Mouse (Mus musculus) spleen, postnatal 14 days (tissue): ENCODE data around the gene Tfpt.
"Not testable (repeated sequence)": the region's sequence is repeated elsewhere in the genome, so short reads cannot be mapped to it uniquely, and the experiment has no call there.

Source experiments
- DNase-seq, 2 experiments: peaks; one replicate each; pipeline ENCODE4 v3.0.0; 2021 to 2022; ENCODE audit warnings: low spot score in 2 of 2

The Tfpt gene

DNA sequence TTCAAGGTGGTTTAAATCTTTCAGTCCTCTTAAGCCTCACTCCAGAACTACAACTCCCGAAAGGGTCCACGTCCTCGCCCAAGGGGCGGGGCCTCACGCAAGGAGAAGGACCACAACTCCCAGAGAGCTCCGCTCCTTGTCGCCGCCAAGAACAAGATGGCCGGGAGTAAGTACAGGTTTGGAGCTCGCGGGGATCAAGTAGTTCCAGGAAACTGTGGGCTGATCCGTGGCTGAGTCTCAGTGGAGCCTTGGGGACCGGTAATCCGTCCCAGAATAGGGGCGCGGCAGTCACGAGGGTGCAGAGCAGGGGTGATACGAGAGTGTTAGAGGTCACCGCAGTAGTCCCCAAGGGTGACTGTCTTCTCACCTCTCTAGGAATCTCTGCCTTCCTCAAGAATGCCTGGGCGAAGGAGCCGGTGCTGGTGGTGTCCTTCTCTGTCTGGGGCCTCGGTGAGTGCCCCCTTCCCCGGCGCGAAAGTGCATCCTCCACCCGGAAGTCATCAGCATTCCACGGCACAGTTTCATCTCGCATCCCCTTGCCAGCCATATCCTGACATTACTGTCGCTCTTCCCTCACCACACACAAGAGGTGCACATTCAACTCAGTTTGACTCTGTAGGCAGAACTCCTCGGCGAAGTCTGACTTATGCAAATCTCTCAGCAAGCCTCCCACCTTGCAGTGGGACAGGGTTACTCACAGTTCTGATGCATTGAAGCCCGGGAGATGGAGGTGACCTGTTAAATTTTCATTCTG, 12.3 kb downstream of the Tfpt start, which contains the start of gene Ndufa3:
TSS of gene Ndufa3 (plus strand) at position 132 of the 754 bp plus-strand sequence.
- peak; percentile 65 to 74 for DNase-seq

DNA sequence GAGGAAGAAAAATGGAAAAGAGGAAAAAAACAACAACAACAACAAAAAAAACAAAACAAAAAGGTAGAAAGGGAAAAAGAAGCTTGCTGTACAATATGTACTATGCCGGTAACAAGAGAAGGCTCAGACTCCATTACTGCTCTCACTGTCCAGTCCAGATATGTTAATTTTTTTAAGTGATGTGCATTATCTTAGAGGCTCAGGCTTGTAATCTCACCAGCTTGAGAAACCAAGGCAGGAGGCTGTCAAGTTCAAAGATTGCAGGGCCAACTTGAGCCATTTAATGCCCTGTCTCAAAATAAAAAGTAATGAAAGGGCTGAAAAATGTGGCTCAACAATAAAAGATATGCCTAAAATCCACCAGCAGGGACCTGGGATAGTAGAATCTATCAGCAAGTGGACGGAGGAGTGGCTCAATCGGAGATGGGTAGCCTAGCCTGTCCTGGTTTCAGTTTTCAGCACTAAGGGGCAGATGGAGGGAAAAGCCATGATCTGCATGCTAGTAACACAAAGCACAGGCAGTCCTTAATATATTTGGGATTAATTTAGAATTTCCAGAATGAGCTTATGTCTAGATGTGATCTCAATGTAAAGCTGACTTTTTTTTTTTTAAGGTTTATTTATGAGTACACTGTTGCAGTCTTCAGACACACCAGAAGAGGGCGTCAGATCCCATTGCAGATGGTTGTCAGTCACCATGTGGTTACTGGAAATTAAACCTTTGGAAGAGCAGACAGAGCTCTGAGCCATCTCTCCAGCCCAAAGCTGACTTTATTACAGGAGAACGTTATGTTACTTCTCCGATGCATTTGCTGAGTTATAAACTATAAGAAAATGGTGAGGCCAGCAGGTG, 13.1 kb downstream of the Tfpt start:
- no peak for DNase-seq

DNA sequence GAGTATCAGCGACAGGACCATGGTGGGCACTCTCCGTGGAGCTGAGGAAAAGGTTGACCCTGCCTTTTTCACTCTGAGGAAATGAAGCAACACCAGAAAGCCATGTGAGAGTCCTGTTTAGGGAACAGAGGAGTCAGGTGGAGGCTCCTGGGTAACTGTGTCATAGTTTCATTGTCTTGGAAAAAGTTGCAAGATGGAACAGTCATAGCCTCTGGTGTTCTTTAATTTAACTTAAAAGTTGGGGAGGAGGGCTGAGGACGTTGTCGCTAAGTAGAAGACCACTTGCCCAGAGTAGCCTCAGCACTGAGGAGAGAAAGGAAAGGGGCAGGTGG, 13.7 kb downstream of the Tfpt start, which contains the start of gene Oscar:
TSS of gene Oscar (minus strand) at position 101 of the 332 bp plus-strand sequence.
- DNase-seq = no peak

DNA sequence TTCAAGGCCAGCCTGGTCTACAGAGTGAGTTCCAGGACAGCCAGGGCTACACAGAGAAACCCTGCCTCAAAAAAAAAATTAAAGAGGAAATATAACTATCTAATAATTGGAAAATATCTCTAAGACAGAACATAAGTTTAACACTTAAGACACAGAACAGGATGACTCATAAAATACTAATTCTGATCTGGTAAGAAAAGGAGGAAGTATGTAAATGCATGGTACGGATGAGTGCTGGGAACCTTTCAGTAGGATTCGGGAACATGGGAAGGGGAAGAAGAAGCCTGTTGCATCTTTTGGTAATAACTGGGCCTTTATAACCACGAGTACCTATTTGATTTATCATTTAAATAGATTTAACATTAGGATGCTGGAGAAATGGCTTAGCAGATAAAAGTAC, 15.7 kb downstream of the Tfpt start:
- no peak for DNase-seq

DNA sequence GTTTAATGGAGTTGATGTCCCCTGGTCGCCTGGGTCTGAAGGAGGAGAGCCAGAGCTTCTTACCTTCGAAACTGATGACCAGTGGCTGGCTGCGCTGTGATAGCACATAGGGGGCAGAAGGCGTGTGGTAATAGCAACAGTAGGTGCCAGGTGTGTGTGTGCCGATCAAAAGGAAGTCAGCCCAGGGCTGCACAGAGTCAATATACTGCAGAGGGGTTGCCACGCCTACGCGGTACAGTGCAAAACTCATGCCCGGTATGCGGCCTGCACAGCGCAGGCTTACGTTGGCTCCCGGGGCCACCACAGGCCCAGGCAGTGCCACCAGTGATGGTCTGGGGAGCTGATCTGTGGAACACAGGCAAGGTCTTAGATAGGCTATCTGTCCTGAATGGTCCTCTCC, 18.7 kb downstream of the Tfpt start:
- DNase-seq = no peak

DNA sequence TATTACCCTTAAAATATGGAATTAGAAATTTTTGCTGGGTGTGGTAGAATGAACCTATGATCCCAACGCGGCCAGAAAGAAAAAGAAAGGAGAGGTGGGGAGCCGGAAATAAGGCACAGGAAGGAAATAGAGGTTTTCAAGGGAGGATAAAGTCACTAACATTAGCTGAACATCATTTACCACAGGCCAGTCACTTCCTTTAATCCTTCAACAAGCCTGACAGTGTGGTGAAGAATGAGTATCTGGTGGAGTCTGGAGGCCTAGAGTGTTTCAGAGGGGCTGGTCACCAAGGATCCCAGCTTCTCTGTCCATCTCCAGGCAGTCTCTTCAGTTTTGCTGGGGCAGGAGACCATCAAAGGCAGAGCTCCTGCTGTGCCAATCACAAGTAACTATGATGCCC, 19.3 kb downstream of the Tfpt start:
- no peak for DNase-seq

DNA sequence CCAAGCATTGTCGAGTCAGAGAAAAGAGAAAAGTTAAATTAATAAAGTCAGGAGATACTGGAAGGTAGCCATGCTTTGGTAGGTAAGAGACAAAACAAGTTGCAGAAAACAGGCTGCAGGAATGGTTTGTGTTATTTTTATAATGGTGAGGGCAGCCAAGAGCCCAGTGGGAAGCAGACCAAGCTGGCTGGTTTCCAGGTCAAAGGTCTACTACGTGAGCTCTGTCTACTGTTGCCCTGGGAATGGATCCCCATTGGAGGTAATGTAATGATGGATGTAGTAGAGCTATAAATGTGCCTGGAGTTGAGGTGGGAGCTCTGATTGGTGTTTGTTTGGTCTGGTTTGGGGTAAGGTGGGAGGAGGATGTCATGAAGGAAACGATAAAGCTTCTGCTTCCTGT, 20.6 kb downstream of the Tfpt start:
- DNase-seq = no peak

DNA sequence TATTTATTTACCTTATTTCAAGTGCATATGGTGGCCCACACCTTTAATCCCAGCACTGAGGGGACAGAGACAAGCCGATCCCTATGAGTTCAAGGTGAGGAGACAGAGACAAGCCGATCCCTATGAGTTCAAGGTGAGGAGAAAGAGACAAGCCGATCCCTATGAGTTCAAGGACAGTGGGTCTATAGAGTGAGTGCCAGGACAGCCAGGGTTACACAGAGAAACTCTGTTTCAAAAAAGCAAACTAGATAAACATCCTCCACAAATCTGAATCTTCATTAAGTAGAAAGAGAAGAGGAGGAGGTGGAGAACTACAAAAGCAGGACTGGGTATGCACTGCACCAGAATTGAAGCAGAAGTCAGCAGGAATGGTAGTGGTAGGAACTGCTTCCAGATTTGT, 21.1 kb downstream of the Tfpt start:
- DNase-seq = no peak

DNA sequence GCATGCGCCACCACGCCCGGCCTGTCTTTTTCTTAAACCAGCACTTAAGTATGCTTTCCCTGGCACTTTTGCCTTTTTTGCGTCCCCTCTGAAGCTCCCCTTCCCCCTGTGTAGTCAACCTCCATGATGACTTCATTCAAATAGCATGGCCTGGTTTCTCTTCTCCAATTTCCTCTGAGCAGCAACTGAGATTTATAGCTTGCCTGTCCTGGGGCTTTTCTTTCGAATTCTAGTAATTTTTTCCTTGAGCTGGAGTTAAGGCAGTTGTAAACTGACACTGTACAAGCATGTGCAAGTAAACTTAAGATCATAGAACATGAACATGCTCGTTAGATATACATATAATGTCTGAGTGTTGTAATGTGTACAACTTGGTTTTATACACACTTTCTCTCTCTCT, 22.3 kb downstream of the Tfpt start:
- no peak for DNase-seq

DNA sequence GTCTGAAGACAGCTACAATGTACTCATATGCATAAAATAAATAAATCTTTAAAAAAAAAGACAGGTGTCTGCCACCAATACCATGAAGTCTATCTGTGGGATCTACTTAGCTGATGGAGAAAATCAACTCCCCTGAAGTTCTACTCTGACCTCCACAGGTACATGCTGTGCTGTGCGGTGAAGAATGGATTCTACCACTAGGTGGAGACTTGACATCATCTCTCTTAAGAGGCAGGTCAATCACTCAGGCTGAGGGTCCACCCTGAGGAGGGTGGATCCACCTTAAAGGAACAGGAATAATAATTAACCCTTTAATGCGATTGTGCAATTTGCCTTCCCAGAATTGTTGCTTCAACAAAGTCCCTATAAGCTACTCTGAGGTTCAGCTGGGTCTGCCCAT, 22.9 kb downstream of the Tfpt start:
- DNase-seq = no peak

DNA sequence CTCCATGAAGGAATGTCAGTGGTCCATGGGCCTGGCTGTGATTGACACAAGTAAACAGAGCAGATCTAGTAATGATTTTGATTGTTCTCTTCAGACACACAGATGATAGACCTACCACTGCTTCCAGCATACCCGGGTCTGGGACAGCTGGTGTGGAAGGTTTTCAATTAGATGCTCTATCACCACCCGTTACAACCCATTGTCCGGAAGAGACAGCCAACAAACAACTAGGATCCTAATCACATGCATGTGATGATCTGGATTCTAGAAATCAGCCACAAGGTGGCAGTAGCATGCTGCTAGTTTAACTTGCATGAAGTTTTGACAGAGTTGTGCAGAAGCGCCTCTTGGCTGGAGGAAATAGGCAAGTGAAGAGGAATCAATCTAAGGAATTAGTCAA, 28.6 kb downstream of the Tfpt start:
- peak in 1 of 2 experiments; percentile 45 for DNase-seq

DNA sequence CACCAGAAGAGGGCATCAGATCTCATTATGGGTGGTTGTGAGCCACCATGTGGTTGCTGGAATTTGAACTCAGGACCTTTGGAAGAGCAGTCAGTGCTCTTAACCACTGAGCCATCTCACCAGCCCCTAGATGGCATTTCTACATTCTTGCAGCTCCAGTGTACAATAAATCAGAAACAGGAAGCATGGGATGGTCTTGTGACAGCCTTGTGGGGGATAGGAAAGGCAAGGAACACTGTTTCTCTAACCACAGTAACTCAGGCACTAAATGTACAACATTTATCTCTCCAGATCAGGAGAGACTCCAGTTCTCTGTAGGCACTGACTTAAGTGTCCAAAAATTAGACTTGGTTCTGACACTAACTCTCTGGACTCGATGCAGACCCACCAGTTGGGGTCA, 32.0 kb downstream of the Tfpt start:
- not testable (repeated sequence) for DNase-seq

DNA sequence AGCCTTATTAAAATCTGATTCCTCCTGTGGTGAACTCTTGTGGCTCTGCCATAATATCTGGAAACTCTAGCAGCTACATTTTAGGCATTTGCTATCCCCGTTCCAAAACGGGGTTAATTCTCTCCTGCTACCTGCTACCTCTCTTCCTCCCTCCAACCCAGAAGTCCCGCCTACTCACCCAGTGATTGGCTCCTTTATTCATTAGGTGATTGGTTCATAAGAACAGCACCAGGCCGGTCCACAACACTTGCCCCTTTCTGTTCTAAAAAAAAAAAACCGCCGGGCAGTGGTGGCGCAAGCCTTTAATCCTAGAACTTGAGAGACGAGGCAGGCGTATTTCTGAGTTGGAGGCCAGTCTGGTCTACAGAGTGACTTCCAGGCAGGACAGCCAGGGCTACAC, 34.6 kb downstream of the Tfpt start:
- DNase-seq = no peak

DNA sequence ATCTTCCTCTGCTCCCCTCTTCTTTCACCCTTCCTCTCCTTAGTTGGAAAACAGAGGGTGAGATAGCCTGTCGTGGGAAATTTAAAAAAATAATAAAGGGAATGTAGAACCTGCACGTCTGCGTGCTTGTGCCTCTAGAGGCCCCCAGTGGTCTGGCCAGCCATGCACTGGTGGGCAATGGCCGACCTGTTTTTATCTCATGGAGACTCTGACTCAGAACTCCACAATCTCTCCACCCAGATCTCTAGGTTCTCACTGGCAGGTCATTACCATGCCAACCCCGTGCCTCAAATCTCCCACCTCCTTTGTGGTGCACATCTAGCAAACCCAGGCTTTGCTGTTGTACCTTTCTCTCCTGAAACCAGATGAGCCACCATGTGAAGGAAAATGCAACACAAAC, 35.0 kb downstream of the Tfpt start:
- no peak for DNase-seq

DNA sequence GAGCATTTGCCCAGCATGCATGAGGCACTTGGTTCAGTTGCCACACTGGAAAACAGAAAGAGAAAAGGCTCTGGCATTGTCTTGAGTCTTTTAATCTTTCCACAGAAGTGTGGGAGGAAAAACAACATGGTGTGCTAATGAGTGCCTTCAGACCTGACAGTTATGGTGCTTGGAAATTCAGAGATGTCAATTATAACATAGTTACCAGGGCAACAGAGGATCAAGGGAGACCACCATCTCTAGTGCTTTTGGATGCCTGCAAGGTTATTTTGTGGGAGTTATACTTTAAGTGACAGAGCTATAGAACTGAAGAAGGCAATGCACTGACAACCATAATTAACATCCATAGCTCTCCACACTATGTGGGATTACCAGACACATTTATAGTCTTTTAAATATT, 35.9 kb downstream of the Tfpt start:
- DNase-seq = no peak

DNA sequence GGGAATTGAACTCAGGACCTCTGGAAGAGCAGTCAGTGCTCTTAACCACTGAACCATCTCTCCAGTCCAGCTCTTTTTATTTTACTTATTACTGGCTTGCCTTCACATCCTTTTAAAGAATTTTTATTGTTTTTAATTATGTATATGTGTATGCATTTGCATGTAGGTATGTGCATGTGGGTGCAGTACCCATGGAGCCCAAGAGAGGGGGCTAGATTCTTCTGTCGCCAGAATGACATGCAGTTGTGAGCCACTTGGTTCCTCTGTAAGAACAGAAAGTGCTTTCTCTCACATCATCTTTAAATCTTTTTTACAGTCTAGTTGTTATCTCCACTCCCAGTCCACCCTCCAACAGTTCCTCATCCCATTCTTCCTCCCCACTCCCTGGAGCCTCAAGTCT, 38.2 kb downstream of the Tfpt start:
- DNase-seq = no peak

DNA sequence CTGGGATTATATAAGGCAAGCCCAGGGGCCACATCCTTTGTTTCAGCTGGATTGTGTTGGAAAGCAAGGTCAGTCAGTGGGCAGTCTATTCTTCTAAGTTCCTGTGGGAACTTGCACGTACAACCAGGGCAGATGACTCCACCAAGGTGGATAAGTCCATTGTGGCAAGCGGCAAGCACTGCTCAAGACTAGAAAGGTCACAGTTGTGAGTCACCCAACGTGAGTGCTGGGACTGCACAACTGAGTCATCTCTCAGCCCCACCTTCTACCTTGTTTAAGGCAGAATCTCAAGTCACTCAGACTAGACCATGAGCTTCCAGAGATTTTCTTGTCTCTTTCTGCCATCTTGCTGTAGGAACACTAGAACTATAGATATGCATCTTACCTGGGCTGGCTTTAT, 39.2 kb downstream of the Tfpt start:
- no peak for DNase-seq

DNA sequence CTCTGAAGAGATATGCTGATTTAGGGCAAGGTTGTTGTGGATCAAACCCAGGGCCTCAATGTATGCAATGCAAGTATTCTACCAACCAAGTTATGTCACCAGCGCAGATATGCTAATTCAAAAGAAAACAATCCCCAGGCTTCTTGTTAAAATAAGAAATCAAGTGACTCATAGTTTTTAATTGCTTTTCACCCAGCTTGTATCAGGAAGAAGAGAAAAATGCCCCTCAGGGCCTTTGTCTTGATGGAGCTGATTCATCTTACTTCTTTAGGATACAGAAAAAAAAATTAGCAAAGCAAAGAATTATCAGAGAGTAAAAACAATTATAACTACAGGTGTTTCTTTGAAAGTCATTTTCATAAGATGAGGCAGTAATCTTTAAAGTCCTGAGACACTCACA, 42.4 kb downstream of the Tfpt start:
- no peak for DNase-seq

DNA sequence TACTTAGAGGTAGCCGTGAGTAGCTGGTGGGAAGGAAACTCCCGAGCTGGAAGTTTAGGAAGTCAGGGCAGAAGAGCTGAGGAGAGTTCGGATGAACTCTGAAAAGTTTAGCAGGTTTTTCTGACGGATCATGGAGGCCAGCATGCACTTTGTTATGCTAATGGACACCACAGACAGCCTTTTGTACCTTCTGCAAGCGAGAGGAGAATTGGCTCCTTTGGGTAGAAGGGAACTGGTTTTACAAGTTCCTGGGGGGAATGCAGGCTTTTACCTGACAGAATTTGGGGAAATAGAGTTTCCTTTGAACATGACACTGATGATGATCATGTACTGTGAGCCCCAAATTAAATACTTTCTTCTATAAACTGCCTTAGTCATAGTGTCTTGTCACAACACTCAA, 43.5 kb downstream of the Tfpt start:
- no peak for DNase-seq

DNA sequence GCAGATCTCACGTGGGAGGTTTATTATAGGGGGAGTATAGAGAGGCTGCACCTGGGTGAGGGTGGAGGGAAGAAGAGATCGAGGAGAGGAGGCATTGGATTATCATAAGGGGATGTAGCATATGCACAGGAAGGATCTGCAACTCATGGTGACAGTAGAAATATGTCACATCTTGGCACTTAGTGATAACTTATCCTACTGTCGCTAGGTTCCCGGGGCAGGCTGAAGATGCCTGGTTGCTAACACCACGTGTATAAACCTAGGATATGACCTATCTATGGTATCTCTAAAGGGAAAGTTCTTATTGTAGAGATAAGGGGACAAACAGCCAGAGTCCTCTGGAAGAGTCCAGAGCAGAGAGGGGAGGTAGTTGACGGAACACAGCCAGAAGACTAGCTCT, 44.0 kb downstream of the Tfpt start:
- DNase-seq = no peak

DNA sequence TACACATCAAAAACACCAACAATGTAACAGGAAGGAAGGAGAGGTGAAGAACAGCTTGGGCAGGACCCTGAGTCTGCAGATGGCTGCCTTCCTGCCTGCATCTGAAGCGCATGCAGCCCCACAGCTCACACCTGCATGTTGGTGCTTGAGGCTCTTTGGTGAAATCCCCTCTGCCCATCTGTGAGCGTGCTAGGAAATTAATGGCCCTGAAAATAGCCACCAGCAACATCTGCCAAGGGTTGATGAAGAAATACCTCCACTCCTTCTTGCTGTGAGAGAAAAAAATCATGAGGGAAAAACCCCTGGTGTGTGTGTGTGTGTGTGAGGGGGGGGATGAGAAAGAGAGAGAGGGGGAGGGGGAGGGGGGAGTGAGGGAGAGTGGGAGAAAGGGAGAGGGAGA, 49.7 kb downstream of the Tfpt start:
- no peak for DNase-seq

DNA sequence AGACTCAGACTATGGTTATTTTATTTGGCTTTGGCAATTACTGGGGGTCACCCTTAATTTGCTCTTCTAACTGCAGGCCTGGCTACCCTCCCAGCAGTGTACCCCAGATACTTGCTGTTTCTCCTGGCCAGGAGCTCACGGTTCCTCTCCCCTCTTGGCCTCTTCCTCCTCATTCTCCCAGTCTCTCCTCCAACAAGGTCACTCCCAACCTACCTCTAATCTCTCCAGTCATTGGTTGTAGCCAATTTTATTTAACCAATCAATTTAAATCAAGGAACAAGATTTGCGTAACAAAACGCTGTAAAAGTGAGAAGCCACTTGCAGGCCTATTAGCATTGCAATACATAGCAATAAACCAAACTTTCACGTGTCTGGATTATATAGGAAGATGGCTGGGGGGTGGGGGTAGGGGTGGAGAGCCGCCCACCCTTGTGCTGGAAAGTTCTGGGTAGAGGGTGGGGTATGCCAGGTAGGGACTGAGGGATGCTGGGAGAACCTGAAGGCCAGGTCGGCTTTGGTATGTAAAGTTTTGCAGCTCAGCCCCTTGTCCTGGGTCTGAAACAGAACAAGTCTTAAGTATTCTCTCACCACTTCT, 50.7 kb downstream of the Tfpt start:
- no peak for DNase-seq

DNA sequence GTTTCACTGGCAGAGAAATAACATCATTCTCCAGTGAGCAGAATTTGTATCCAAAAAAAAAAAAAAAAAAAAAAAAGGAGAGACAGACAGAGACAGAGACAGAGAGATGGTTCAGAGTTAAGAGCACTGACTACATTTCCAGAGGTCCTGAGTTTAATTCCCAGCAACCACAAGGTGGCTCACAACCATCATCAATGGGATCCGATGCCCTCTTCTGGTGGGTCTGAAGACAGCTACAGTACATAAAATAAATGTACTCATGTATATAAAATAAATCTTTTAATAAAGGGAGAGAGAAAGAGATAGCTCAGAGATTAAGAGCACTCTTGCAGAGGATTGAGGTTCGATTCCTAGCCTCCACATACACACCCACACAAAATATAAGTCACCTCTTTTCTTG, 51.5 kb downstream of the Tfpt start:
- no peak for DNase-seq
